Mouse (Mus musculus): Measurements from ENCODE around the gene Zfp280b. TPM values are rescaled to one million over a fixed set of nuclear protein-coding genes. Genes with fewer than 3 reads are reported as not detected.

The Zfp280b gene
- total and polyA plus RNA-seq, 2 experiments: 3.1 to 3.8 TPM

DNA sequence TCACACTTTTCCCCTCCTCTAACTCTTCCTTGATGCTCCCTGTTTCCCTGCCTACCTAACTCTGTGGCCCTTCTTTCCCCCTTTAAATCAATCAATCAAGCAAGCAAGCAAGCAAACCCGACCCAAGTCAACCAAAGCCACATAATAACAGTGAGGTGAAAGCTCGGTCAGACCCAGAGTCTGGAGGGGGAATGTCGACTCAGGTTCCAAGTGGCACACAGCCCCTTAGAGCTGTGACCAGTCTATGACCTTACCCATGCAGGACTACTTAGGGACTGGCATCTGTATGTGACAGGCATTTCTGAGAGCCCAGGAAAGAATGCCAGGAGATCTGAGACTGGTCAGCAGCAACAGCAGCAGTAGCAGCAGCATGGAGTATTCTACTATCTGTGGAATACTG, 36.1 kb upstream of the Zfp280b start:
- H3K27me3 ChIP-seq (ENCODE audit: control insufficient read depth, insufficient read depth, low read length): no peaks in the 10 kb centered on the region
- H3K36me3 ChIP-seq (ENCODE audit: control insufficient read depth, insufficient read depth, low read length): no peaks in the 10 kb centered on the region
- 36% methylated on average over 3 of the region's 3 CpGs for WGBS
- no peaks in the 10 kb centered on the region for H3K79me2 ChIP-seq (ENCODE audit: control insufficient read depth, insufficient read depth, low read length)
- DNase-seq (ENCODE audit: extremely low read depth, low read depth, low spot score): no peak
- TF ChIP-seq POLR2A (IDR thresholded peaks at IDR 0.05; ENCODE audit: extremely low read depth, insufficient read depth, low read length): no peak
- TF ChIP-seq CTCF (IDR thresholded peaks at IDR 0.05; ENCODE audit: low read depth, low read length): no peak
- H3K4me1 ChIP-seq (ENCODE audit: control insufficient read depth, insufficient read depth, low read length): no peaks in the 10 kb centered on the region
- H3K9ac ChIP-seq (ENCODE audit: low read depth, low read length): no peak overlapping the region
- H3K27ac ChIP-seq (replicated peaks; ENCODE audit: insufficient read depth, low read depth, low read length): no peak overlapping the region
- H3K4me3 ChIP-seq (ENCODE audit: insufficient read depth, low read depth, low read length): no peak overlapping the region

DNA sequence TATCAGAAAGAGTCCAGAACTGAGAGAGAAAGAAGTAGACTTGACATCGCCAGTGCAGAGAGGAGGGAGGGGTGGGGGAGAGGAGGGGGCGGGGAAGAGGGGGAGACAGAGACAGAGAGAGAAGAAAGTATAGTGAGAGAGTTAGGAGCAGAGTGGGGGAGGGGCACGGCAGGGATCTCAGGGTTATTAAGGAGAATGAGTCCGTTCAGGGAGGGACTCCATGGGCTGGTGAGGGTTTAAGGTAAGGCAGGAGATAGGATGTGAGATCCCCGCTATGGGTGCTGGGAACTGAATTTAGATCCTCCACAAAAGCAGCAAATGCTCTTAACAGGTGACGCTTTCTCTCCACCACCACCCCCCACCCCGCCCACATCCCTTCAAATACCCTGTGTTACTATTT, 31.3 kb upstream of the Zfp280b start:
- Histone ChIP-seq H3K4me1 (ENCODE audit: control insufficient read depth, insufficient read depth, low read length) (no peaks in the 10 kb centered on the region), H3K27ac (replicated peaks; ENCODE audit: insufficient read depth, low read depth, low read length) (no peak overlapping the region), H3K36me3 (ENCODE audit: control insufficient read depth, insufficient read depth, low read length) (no peaks in the 10 kb centered on the region), H3K27me3 (ENCODE audit: control insufficient read depth, insufficient read depth, low read length) (no peaks in the 10 kb centered on the region), H3K79me2 (ENCODE audit: control insufficient read depth, insufficient read depth, low read length) (no peaks in the 10 kb centered on the region), H3K4me3 (ENCODE audit: insufficient read depth, low read depth, low read length) (no peak overlapping the region), H3K9ac (ENCODE audit: low read depth, low read length) (no peak overlapping the region)
- no peak for DNase-seq (ENCODE audit: extremely low read depth, low read depth, low spot score)
- TF ChIP-seq POLR2A (IDR thresholded peaks at IDR 0.05; ENCODE audit: extremely low read depth, insufficient read depth, low read length) (no peak), CTCF (IDR thresholded peaks at IDR 0.05; ENCODE audit: low read depth, low read length) (no peak)
- 66% methylated on average over 7 of the region's 7 CpGs for WGBS

DNA sequence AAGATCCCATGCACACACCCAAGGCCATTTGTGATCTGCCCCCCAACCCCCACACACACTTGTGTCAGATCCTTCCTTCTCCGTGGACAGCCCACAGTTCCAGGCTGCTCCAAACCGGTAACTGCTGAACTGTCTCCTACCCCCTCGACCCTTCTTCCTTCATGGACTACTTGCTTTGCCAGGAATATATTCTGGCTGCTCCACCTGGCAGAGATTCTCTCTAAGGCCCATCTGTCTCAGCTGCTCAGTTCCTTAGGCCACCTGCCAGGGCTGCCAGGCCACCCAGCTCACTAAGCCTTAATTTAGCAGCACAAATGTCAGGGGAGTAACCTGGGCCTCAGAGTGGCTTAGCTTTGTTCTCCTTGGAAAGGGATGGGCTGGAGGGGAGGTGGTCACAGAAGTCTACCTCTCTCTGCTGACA, 30.3 kb upstream of the Zfp280b start:
- Histone ChIP-seq H3K4me1 (ENCODE audit: control insufficient read depth, insufficient read depth, low read length) (no peaks in the 10 kb centered on the region), H3K79me2 (ENCODE audit: control insufficient read depth, insufficient read depth, low read length) (no peaks in the 10 kb centered on the region), H3K9ac (ENCODE audit: low read depth, low read length) (no peak overlapping the region), H3K36me3 (ENCODE audit: control insufficient read depth, insufficient read depth, low read length) (no peaks in the 10 kb centered on the region), H3K27ac (replicated peaks; ENCODE audit: insufficient read depth, low read depth, low read length) (no peak overlapping the region), H3K27me3 (ENCODE audit: control insufficient read depth, insufficient read depth, low read length) (no peaks in the 10 kb centered on the region), H3K4me3 (ENCODE audit: insufficient read depth, low read depth, low read length) (no peak overlapping the region)
- no peak for DNase-seq (ENCODE audit: extremely low read depth, low read depth, low spot score)
- TF ChIP-seq CTCF (IDR thresholded peaks at IDR 0.05; ENCODE audit: low read depth, low read length) (no peak), POLR2A (IDR thresholded peaks at IDR 0.05; ENCODE audit: extremely low read depth, insufficient read depth, low read length) (no peak)
- WGBS: 65% methylated on average over 3 of the region's 3 CpGs

DNA sequence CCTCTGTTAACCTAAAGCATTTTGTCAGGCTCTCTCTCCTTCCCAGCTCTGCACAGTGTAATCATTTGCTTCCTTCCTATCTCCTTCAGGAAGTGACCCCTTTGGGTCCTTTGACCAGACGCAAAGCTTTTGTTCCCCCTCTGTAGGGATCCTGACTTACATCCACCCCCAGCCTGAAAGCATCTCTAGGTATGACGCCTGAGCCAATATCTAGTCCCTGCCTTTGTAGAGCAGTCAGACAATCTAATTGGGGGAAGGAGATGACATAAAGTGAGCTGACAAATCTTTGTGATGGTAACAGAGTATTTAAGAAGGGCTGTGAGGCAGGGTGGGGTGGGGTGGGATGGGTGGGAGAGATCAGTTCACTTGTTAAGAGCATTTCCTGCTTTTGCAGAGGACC, 29.8 kb upstream of the Zfp280b start:
- 74% methylated on average over 2 of the region's 2 CpGs for WGBS
- H3K27ac ChIP-seq (replicated peaks; ENCODE audit: insufficient read depth, low read depth, low read length): no peak overlapping the region
- no peak overlapping the region for H3K9ac ChIP-seq (ENCODE audit: low read depth, low read length)
- no peaks in the 10 kb centered on the region for H3K4me1 ChIP-seq (ENCODE audit: control insufficient read depth, insufficient read depth, low read length)
- no peak for DNase-seq (ENCODE audit: extremely low read depth, low read depth, low spot score)
- TF ChIP-seq POLR2A (IDR thresholded peaks at IDR 0.05; ENCODE audit: extremely low read depth, insufficient read depth, low read length): no peak
- TF ChIP-seq CTCF (IDR thresholded peaks at IDR 0.05; ENCODE audit: low read depth, low read length): no peak
- H3K79me2 ChIP-seq (ENCODE audit: control insufficient read depth, insufficient read depth, low read length): no peaks in the 10 kb centered on the region
- H3K27me3 ChIP-seq (ENCODE audit: control insufficient read depth, insufficient read depth, low read length): no peaks in the 10 kb centered on the region
- H3K4me3 ChIP-seq (ENCODE audit: insufficient read depth, low read depth, low read length): no peak overlapping the region
- no peaks in the 10 kb centered on the region for H3K36me3 ChIP-seq (ENCODE audit: control insufficient read depth, insufficient read depth, low read length)

DNA sequence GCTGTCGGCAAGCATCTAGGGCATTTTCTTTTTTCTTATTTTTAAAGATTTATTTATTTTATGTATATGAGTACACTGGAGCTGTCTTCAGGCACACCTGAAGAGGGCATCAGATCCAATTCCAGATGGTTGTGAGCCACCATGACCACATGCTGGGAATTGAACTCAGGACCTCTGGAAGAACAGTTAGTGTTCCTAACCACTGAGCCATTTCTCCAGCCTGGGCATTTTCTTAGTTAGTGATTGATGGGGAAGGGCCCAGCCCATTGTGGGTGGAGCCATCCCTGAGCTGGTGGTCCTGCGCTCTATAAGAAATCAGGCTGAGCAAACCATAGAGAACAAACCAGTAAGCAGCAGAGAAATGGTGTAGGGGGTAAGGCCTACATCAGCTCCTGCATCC, 29.2 kb upstream of the Zfp280b start:
- H3K4me1 ChIP-seq (ENCODE audit: control insufficient read depth, insufficient read depth, low read length): no peaks in the 10 kb centered on the region
- 99% methylated on average over 2 of the region's 2 CpGs for WGBS
- H3K9ac ChIP-seq (ENCODE audit: low read depth, low read length): no peak overlapping the region
- no peaks in the 10 kb centered on the region for H3K79me2 ChIP-seq (ENCODE audit: control insufficient read depth, insufficient read depth, low read length)
- no peak overlapping the region for H3K27ac ChIP-seq (replicated peaks; ENCODE audit: insufficient read depth, low read depth, low read length)
- TF ChIP-seq POLR2A (IDR thresholded peaks at IDR 0.05; ENCODE audit: extremely low read depth, insufficient read depth, low read length) (no peak), CTCF (IDR thresholded peaks at IDR 0.05; ENCODE audit: low read depth, low read length) (no peak)
- H3K36me3 ChIP-seq (ENCODE audit: control insufficient read depth, insufficient read depth, low read length): no peaks in the 10 kb centered on the region
- H3K27me3 ChIP-seq (ENCODE audit: control insufficient read depth, insufficient read depth, low read length): no peaks in the 10 kb centered on the region
- no peak overlapping the region for H3K4me3 ChIP-seq (ENCODE audit: insufficient read depth, low read depth, low read length)
- no peak for DNase-seq (ENCODE audit: extremely low read depth, low read depth, low spot score)

DNA sequence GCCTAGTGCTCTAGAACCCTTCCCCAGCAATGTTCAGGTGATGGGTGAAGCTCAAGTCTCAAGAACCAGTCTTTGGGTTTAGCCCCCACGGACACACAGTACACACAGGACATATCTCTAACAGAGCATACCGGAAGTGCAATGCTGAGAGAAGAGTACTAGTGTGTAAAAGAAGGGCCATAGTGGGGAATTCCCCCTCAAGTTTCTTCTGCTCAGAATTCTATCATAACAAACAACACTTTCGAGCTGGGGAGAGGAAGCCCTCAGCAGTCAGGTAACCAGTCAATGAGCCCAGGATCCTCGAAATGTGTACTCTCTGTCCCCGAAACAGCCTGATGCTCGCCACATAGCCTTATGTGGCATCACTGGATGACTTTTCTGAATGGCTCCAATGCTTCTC, 26.1 kb upstream of the Zfp280b start:
- TF ChIP-seq CTCF (IDR thresholded peaks at IDR 0.05; ENCODE audit: low read depth, low read length): no peak
- TF ChIP-seq POLR2A (IDR thresholded peaks at IDR 0.05; ENCODE audit: extremely low read depth, insufficient read depth, low read length): no peak
- Histone ChIP-seq H3K9ac (ENCODE audit: low read depth, low read length) (no peak overlapping the region), H3K36me3 (ENCODE audit: control insufficient read depth, insufficient read depth, low read length) (no peaks in the 10 kb centered on the region), H3K4me3 (ENCODE audit: insufficient read depth, low read depth, low read length) (no peak overlapping the region), H3K79me2 (ENCODE audit: control insufficient read depth, insufficient read depth, low read length) (no peaks in the 10 kb centered on the region), H3K27ac (replicated peaks; ENCODE audit: insufficient read depth, low read depth, low read length) (no peak overlapping the region), H3K27me3 (ENCODE audit: control insufficient read depth, insufficient read depth, low read length) (no peaks in the 10 kb centered on the region), H3K4me1 (ENCODE audit: control insufficient read depth, insufficient read depth, low read length) (no peaks in the 10 kb centered on the region)
- WGBS: 91% methylated on average over 6 of the region's 6 CpGs
- no peak for DNase-seq (ENCODE audit: extremely low read depth, low read depth, low spot score)
